Mouse (Mus musculus): Measurements from ENCODE around the gene Phf1. TPM values are rescaled to one million over a fixed set of nuclear protein-coding genes. Genes with fewer than 3 reads are reported as not detected.

Gene Phf1
- 1.3 TPM for polyA plus RNA-seq (2014; fragmentation: Illumina TruSeq; extraction: RNeasy Lipid Tissue Mini Kit (QIAGEN cat#74804); ENCODE audit: low read depth, low replicate concordance)

DNA sequence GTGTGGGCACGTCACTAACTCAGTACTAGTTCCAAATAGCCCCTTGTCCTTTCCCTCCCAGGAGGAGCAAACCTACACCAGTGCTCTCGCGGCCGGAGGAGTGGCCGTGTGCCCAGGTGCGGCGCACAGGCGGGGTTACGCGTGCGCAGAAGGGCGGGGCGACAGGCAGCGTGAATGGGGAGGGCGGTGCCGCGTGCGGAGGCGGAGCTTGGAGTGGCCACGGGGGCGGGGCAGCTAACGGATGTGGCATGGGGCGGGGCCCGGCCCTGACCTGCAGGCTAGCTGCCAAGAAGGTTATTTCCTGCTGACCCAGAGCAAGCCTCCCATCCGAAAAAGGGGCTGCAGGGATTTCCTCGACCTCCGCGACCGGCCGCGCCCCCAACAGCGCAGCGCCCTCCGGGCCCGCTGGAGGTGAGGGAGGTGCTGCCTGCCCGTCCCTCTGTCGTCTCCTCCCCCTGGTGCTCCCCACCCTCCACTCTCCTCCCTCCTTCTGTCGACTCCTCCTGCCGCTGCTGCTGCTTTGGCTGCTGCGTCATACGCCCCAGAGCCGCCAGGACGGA, at the start of gene Phf1:
TSS of gene Phf1 (plus strand) at position 214 of the 560 bp plus-strand sequence.

DNA sequence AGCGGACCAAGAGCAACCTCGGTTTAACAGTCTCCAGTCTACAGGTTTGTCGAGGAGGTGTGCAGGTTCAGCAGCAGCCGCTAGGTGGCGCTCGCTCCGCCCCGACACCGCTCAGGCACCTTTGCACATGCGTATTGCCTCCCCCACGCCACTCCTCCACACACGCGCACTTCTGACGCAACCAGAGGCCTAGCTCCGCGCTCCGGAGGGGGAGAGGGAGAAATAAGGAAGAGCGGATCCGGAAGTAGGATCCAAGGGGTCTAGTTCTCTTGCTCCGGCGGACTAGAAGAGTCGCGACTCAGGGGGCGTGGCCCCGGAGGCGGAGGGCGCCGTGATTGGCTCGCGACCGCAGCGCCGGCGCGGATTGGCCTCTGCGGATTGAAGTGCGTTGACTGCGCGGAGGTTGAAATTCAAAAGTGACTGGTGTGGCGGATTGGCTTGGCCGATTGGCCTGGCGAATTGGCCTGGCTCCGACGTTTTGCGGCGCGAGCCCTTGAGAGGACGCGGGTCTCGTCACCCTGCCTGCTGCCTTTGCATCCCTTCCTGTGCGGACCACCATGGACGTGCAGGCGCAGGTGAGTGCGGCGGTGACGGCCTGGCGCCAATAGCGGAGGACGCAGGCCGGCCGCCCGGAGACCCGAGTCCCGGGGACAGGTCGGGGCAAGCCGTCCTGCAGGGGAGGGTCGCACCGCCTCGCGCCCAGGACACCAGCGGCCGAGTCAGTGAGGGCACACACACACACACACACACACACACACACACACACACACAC, 16.0 kb upstream of the Phf1 start, which contains the start of gene Kifc5b:
TSS of gene Kifc5b (plus strand) at position 381 of the 772 bp plus-strand sequence.

DNA sequence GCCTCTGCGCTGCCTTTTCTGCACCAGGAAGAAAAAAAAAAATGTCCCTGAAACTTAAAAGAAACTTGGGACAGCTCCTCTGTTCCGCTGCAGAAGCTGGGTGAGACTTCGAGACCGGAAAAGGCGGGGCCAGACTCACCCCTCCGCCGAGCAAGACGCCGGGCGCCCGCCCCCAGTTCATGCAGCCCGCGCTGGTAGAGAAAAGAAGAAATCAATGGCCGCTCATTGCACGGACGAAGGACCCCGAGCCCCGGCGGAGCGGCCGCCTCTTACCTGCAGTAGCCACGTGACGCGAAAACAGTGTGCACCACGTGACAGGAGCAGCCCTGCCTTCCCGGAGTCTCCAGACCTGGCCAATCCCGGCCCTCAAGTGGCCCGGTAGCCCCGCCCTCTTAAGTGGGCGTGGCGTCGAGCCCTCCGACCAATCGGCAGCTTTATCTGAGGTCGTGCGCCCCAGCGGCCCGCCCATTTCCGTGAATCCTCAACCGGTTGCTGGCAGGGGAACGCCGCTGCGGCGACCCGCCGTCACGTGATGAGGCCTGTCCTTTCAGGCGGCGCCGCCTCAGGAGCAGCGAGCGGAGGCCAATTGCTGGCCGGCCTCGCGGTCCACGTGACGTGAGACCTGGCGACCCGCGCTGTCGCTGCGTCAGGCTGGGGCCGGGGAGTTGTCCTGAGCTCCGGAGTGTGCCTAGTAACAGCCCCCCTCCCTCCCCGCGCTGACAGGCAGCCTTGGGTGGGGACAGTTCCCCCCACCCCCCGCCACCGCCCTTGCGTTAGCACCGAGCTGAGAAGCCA, 6.5 kb downstream of the Phf1 start, which contains the start of gene Cuta:
TSS of gene Cuta (minus strand) at position 392 of the 795 bp plus-strand sequence.

DNA sequence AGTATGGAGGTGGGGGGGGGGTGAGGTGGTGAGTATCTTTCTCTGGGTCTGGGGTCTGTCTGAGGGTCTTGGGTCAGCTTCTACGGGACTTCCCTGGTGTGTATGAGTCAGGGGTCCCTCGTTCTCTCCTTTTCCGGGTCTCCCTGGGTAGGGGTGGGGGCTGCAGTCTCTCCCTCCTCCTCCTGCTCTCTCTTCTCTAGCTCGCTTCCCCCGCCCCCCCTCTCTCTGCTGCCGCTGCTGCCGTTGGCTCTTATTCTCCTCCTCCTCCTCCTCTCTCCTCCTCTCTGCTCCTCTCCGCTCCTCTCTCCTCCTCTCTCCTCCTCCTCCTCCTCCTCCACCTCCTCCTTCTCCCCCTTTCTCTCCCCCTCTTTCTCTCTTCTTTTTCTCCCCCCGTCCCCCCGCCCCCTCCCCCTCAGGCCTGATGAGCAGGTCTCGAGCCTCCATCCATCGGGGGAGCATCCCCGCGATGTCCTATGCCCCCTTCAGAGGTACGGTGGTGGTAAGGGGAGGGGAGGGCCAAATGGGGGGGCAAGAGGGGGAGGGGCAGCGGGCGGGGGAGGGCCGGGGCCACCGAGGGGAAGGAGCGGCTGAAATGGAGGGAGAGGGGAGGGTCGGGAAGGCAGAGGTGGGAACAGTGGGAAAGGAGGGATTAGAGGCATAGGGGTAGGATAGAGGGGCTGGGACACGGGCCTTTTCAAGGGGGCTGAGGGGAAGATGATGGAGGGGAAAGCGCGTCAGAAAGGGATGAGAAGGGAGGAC, 8.4 kb downstream of the Phf1 start, which contains the start of gene Syngap1:
TSS of gene Syngap1 (plus strand) at position 223 of the 759 bp plus-strand sequence.

DNA sequence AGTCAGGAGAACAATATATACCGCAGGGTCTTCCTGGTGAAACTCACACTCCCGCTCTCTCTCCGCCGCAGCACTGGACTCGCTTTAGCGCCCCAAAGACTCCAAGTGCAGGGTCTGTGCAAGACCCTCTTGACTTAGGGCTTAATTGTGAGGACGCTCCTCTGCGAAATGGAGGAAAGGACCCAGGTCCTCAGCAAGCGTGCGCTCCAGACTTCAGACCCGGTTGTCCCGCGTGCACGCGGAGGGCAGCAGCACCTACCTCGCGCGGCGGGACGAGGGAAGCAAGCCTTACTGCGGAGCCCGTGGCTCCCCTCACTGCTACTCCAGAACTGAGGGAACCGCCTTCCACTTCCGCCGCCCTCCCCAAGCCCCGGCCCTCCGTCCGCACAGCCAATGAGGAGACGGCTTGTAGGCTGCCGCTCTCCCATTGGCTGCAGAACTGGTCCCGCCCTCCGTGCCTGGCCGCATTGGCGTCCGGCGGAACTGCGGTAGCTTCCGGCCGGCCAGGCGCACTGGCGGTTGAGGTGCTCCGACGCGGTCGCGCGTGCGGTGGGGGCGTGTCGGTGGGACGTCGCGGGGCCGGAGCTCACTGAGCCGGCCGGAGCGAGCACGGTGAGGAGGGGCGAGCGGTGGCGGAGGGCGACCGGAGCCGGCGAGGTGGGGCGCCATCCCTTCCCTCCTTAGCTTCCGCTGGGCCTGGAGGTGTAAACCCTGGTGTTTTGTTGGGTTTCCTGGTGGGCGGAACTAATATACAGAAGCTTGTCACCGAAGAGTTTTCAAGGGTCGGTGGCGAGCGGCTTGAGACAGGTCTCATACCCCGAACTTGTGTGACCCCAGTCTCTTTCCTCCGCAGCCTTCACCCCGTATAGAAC, 40.1 kb downstream of the Phf1 start, which contains the start of gene Zbtb9:
TSS of gene Zbtb9 (plus strand) at position 465 of the 872 bp plus-strand sequence.

Other genes starting within 250 kb of the Phf1 start
- 89.5 TPM for gene Crebrf, start 217.4 kb upstream of the Phf1 start, polyA plus RNA-seq (2014; fragmentation: Illumina TruSeq; extraction: RNeasy Lipid Tissue Mini Kit (QIAGEN cat#74804); ENCODE audit: low read depth, low replicate concordance)
- 14.7 TPM for gene Bnip1, start 152.0 kb upstream of the Phf1 start, polyA plus RNA-seq (2014; fragmentation: Illumina TruSeq; extraction: RNeasy Lipid Tissue Mini Kit (QIAGEN cat#74804); ENCODE audit: low read depth, low replicate concordance)
- gene Nkx2-5, start 88.0 kb upstream of the Phf1 start, polyA plus RNA-seq (2014; fragmentation: Illumina TruSeq; extraction: RNeasy Lipid Tissue Mini Kit (QIAGEN cat#74804); ENCODE audit: low read depth, low replicate concordance) = not detected
- not detected for gene Kifc5b, start 16.0 kb upstream of the Phf1 start, polyA plus RNA-seq (2014; fragmentation: Illumina TruSeq; extraction: RNeasy Lipid Tissue Mini Kit (QIAGEN cat#74804); ENCODE audit: low read depth, low replicate concordance)
- 14.8 TPM for gene Cuta, start 6.5 kb downstream of the Phf1 start, polyA plus RNA-seq (2014; fragmentation: Illumina TruSeq; extraction: RNeasy Lipid Tissue Mini Kit (QIAGEN cat#74804); ENCODE audit: low read depth, low replicate concordance)
- 0.57 TPM for gene Syngap1, start 8.2 kb downstream of the Phf1 start, polyA plus RNA-seq (2014; fragmentation: Illumina TruSeq; extraction: RNeasy Lipid Tissue Mini Kit (QIAGEN cat#74804); ENCODE audit: low read depth, low replicate concordance)
- 10.8 TPM for gene Zbtb9, start 40.1 kb downstream of the Phf1 start, polyA plus RNA-seq (2014; fragmentation: Illumina TruSeq; extraction: RNeasy Lipid Tissue Mini Kit (QIAGEN cat#74804); ENCODE audit: low read depth, low replicate concordance)
- 0.36 TPM for gene Bak1, start 96.0 kb downstream of the Phf1 start, polyA plus RNA-seq (2014; fragmentation: Illumina TruSeq; extraction: RNeasy Lipid Tissue Mini Kit (QIAGEN cat#74804); ENCODE audit: low read depth, low replicate concordance)
- gene Itpr3, start 124.3 kb downstream of the Phf1 start, polyA plus RNA-seq (2014; fragmentation: Illumina TruSeq; extraction: RNeasy Lipid Tissue Mini Kit (QIAGEN cat#74804); ENCODE audit: low read depth, low replicate concordance) = 0.28 TPM
- gene Uqcc2, start 200.9 kb downstream of the Phf1 start, polyA plus RNA-seq (2014; fragmentation: Illumina TruSeq; extraction: RNeasy Lipid Tissue Mini Kit (QIAGEN cat#74804); ENCODE audit: low read depth, low replicate concordance) = 5.7 TPM
- 0.16 TPM for gene Ip6k3, start 234.7 kb downstream of the Phf1 start, polyA plus RNA-seq (2014; fragmentation: Illumina TruSeq; extraction: RNeasy Lipid Tissue Mini Kit (QIAGEN cat#74804); ENCODE audit: low read depth, low replicate concordance)